Mouse (Mus musculus) regulatory T cell (primary cell): Measurements from ENCODE around the gene 9930111J21Rik2.

Experiments
- in situ Hi-C: fragments of 300-600 bp; cut with MboI, MseI; formaldehyde crosslinking; loops from one replicate; pipeline ENCODE4 v1.15.1; 2025; ENCODE audit warnings: high pct_unique_total_duplicates

9930111J21Rik2 gene

DNA sequence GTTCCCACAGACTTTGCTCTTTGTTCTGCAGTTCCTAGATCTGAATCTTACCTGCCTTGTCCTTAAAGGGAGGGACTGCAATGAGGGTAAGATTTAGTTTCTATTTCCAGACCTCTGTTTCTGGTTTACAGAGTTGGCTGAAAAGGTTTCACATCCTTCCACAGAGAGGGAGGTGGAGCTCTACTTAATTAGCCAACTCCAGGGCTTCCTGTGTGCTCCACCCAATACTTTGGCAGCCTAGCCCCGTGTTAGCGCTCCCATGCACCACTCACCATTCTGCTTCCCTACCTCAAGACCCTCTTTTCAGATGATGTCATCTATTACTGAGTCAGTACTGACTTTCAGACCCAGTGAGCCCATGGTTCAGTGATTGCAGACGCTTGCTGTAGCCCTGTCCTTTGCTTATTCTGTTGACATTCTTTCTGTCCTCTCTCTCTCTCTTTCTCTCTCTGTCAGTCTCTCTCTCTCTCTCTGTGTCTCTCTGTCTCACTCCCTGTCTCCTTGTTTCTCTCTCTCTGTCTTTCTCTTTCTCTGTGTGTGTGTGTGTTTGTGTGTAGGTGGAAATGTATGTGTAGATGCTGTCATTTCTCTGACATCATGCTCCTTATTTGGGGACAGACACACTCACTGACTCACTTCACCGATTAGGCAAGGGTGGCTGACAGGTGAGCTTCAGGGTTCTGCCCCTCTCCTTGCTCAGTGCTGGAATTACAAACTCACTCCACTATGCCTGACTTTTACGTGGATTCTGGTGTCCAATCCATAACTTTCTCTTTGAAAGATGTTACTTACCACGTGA is at the start of gene 9930111J21Rik2:
Gene 9930111J21Rik2 (minus strand): TSS at position 150 of the 799 bp plus-strand sequence.
- in situ Hi-C loops: loop anchor here (5.0 kb wide), 1 partner anchor 46 kb away; no protein-coding TSS in a partner anchor

DNA sequence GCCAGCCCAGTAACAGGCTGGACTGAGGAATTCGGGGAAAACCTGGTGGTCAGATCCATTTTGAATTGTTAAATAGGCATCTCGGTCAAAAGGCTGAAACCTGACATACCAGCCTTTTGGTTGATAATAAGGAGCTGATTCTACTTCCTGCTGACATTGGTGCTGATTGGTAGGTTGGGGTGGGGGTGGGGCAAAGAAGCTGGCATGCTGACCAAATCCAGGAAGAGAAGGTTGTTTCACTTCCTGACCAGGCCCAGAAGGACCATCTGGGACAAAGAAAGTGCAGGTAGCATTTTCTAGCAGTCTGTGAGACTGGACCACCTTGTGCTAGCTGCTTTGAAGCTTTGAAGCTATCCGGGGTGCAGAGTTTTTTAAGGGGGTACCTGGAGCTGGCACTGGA is 49.4 kb upstream of the 9930111J21Rik2 start:
- in situ Hi-C loops: no loop called here

DNA sequence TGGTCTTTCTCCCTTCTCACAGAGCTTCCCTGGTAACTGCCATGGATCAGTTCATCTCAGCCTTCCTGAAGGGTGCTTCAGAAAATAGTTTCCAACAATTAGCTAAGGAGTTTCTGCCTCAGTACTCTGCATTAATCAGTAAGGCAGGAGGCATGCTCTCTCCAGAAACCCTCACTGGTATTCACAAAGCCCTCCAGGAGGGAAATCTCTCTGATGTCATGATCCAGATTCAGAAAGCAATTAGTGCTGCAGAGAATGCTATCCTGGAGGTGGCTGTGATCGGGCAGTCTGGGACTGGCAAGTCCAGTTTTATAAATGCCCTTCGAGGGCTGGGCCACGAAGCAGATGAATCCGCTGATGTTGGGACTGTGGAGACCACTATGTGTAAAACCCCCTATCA is 44.3 kb upstream of the 9930111J21Rik2 start:
- in situ Hi-C loops: loop anchor here (5.0 to 10.0 kb wide), 4 partner anchors 43 to 291 kb away; partner anchors contain the start of genes 9930111J21Rik2, Gm12185, Irgm1 and Rack1

DNA sequence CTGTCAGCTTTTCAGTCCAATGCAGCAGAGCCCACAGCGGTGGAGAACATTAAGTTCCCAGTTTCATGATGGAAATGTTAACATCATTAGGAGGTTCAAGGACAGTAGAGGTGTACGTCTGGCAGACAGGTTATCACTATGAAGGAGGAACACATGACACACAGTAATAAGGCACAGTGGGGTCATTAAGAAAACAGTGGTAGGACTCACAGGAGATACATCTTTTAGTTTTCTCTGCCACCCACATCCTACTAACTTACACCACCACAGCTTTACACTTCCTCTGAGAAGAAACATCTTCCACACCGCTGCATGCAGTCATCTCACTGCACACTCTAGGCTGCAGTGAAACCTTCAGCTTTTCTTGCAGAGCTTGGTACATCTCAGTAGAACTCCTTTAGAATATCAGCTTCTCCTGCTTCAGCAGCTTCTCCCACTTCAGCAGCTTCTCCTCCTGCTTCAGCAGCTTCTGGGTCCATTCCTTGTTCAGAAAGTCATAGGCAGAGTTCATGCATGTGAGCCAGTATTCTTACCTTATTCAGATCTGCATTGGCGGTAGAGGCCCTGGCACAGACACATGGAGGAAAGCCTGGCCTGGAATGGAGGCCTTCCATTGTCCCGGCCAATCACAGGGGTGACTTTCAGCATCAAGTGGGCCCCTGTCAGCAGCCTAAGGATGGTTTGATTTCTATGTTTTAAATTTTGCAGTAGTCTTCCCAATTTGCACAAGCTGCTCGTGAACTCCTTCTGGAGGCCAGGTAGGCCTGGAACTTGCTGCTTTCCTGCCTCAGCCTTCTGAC is 43.0 kb upstream of the 9930111J21Rik2 start:
- in situ Hi-C loops: loop anchor here (10.0 kb wide), 1 partner anchor 289 kb away; the partner anchor contains the start of gene Rack1

DNA sequence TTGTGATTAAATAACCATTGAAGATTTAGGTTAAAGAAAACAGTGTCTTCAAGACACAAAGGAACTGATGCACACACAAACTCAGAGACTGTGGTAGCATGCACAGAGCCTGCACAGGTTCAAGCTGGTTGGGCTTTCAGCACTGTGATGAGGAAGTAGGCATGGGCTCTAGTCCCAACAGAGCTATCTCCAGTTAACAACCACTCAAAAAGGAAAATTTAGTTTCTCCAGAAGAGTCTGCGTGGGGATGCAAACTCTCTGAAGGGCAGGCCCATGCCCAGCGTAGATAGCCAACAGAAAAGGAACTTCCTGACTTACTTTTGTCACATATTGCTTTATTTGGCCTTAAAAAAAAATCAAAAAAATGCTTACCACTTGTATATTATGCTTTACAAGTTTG is 41.7 kb upstream of the 9930111J21Rik2 start:
- in situ Hi-C loops: loop anchor here (10.0 kb wide), 1 partner anchor 288 kb away; the partner anchor contains the start of gene Rack1

DNA sequence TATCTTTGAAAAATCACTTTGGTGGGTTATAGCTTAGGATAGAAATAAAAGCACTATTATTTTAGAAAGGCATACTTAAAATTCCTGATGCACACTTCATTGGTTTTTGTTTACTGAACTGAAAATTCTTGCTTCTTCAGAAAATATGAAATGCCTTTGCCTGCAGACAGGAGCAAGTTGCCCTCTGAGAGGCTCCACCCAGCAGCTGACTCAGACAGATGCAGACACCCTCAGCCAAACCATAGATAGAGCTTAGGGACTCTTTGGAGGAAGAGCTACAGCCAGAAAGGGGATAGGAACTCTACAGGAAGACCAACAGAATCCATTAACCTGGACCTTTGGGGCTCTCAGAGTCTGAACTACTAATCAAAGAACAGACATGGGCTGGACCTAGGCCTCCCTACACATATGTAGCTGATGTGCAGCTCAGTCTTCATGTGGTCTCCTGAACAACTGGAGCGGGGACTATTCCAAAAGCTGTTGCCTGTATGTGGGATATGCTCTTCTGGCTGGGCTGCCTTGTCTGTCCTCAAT is 41.1 kb upstream of the 9930111J21Rik2 start:
- in situ Hi-C loops: loop anchor here (10.0 kb wide), 1 partner anchor 287 kb away; the partner anchor contains the start of gene Rack1

DNA sequence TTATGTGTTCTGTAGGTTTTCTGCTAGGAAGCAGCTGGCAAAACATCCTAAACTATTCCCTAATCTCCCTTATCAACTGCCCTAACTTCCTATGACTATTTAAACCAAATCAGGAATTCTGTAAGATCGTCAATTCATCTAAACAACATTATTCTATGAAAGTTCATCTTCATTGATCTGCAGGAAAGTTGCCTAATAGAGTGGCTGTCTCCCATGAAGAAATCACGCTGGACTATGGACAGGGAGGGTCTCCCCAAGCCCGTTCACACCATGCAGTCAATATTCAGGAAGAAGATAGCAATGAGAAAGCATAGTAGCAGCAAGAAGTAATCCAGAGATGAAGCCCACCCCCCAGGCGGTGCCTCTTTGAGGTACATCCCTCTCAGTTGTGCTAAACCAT is 40.1 kb upstream of the 9930111J21Rik2 start:
- in situ Hi-C loops: loop anchor here (10.0 kb wide), 1 partner anchor 286 kb away; the partner anchor contains the start of gene Rack1

DNA sequence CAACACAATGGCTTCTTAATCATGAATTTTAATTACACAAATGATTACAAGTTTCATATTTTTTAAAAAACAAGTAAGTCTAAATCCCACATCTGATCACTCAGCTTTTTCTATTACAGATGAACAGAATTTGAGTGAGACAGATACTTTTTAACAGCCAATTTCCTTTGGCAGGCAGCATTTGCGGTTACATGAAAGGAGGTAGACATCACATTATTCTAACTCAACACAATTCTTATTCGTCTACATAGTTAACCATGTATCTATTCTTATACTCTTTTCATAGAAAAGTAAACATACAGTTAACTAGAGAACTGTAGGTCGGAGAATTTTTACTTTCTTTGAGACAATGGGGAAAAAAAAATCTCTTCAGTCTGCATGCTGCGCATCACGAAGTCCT is 39.5 kb upstream of the 9930111J21Rik2 start:
- in situ Hi-C loops: loop anchor here (10.0 kb wide), 1 partner anchor 286 kb away; the partner anchor contains the start of gene Rack1

DNA sequence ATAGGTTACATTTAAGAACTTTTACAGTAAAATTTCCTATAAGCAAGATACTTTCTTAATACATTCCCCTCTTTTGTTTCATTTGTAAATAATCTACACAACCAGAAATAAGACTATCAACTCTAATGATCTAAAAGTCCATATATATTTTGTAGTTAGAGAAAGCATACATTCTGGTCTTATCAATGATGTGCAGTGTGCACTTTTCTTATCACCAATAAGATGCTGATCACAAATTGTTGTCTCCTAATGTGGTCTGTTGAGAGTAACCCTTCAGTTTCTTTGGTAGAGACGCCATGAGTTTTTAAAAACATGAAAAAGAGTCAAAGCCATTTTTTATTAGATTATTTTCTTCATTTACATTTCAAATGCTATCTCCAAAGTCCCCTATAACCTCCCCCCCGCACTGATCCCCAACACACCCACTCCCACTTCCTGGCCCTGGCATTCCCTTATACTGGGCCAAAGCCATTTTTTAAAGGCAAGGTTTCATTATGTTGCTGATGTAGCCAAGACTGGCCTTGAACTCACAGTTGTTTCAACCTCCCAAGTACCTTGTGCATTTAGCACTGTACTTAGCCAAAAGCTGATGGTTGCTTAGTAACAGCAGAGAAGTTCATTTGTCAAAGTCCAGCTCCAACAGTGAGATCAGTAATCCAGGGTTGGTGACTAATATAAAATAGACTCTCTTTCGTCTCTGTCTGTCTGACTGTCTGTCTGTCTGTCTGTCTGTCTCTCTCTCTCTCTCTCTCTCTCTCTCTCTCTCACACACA is 38.9 kb upstream of the 9930111J21Rik2 start:
- in situ Hi-C loops: loop anchor here (10.0 kb wide), 1 partner anchor 285 kb away; the partner anchor contains the start of gene Rack1

DNA sequence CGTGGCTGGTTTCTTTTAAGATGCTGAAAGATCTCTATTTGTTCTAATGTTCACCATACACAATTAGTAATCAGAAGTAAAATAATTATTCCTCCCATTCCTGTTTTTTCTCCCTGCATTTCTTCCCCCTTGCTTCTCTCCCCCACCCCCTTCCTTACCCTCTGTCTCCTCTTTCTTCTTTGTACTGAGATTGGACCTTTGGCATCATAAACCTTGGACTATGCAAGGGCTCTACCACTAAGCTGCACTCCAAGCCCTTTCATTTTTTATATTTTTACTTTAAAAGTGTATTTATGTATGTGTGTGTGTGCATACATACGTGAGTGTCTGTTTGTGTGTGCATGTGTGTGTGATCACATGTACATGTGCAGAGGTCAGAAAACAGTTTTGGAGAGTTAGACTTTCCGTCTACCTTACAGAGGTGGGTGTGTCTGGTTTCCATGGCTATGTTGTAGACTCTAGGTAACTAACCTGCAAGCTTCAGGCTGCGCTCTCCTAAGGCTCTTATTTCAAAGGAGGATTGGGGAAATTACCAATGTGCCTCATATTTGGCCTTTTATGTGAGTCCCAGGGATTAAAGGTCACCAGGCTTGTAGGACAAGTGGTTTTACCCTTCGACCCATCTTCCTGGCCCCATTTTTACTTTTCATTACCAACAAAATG is 38.1 kb upstream of the 9930111J21Rik2 start:
- in situ Hi-C loops: no loop called here

DNA sequence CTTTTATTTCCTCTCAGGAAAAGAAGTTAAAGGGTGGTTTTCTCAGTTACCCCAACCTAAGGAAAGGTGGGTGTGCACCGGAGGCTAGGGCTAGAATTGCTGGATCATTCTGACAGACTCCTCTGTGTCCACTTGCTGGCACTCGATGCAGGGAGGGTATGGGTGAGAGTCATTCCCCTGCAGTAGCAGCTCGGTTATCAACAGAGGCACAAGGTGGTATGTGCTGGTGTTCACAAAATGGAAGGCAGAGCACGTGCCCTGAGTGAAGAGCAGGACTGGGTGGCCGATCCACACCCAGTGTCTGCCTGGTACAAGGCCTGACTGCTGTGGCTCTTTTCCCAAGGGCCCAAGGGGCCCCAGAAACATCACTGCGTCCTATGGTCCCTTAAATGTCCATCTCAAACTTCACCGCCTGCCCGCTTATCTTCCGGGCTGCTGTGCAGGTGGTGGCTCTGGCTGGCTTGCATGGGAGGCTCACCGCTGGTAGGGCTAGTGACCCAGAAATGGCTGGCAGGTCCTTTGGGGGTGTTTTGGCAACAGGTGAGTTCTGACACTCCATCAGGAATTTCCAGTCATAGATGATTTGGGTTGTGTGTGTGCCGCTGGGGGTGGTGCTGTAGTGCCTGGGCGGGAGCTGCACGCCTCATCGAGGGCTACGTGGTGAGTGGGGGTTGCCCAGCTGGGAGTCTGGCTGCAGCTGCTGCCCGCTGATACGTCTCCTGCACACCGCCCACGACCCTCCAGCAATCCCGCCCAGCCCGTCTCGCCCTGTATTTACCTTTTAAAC is 37.0 kb upstream of the 9930111J21Rik2 start:
- in situ Hi-C loops: no loop called here

DNA sequence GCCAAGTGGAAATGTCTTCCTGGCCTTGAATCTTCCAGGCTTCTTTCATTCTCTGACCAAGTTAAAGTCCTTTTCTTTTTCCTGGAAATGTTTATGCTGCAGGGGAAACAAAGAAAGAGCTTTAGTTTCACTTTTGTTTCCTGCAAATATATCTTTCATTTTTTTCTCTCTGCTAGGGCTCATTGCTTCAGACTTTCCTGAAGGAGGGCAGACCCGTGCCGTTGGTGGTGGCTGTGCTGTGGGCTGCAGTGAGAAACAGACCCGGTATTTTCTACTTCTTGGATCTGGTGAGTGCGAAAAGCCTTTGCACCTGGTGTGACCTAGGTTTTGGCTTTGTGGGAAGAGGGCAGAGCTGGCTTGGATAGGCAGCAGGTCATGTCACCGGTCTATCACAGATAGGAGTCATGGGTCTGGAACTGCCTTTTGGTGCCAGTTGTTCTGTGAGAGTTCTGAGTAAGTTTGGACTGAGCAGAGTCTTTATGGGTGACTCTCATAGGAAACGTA is 35.9 kb upstream of the 9930111J21Rik2 start:
- in situ Hi-C loops: no loop called here

DNA sequence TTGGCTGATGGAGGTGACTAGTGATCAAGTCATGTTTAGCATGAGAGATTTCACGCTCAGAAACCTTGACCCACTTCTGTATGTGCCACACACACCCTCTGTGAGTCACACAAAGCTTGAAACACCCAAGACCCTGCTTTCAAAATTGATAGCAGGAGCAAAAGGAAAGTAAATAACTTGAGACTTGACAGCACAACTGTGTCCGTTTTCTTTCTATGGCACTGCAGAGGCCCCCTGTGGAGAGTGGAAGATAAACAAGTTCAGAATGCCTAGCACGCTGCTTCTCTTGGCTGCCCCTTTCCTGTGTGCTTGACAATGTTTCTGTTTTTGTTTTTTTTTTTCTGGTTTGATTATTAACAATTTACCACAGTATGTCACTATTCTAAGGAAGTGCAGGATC is 33.8 kb upstream of the 9930111J21Rik2 start:
- in situ Hi-C loops: loop anchor here (5.0 kb wide), 1 partner anchor 108 kb away; the partner anchor contains the start of genes 9930111J21Rik1 and Olfr56

DNA sequence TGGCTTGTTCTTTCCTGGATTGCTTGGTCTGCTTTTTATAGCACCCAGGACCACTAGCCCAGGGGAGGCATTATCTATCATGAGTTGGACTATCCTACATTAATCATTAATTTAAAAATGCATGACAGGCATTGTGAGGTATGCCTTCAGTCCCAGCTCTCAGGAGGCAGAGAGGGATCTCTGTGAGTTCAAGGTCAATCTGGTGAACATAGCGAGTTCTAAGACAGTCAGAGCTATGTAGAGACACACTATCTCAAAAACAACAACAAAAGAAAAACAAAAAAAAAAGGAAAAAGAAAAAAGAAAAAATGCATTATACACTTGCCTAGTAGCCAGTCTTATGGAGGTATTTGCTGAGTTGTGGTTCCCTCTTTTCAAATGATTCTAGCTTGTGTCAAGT is 33.3 kb upstream of the 9930111J21Rik2 start:
- in situ Hi-C loops: loop anchor here (5.0 kb wide), 1 partner anchor 107 kb away; the partner anchor contains the start of genes 9930111J21Rik1 and Olfr56

DNA sequence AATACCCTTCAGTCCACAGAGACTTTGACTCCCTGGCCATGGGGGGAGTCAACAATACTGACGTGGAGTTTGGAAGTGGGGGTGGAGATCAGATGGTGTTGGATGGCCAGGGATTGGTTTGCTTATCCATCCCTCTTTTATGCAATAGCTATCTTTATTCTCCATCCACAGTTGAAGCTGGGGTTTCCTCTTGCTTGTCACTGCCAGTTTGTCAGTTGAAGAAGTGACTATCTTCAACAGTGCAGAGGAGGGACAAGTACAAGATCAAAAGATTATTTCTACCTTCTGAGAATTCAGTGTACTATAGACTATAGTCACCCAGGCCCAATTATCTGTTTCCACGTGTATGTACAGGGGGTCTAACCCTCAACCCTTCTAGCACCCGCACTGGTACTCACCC is 32.8 kb upstream of the 9930111J21Rik2 start:
- in situ Hi-C loops: loop anchor here (5.0 kb wide), 1 partner anchor 107 kb away; the partner anchor contains the start of genes 9930111J21Rik1 and Olfr56

DNA sequence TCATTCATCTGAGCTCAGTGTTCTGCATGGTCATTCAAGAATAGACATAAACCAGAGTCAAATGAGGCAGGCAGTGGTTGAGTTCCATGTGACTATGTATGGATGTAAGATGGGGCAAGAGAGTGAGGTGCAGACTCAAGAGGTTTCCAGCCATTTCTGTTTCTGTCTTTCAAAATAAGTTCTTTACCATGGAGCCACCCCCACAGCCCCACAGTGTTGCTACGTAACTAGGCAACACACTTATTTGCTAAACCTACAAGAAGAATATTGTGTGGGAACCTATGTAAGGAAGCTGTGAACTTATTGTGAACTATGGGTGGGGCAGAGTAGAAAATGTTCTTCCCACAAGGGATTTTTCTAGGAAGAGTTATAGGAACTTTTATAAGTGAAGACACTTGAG is 32.1 kb upstream of the 9930111J21Rik2 start:
- in situ Hi-C loops: loop anchor here (5.0 kb wide), 1 partner anchor 106 kb away; the partner anchor contains the start of genes 9930111J21Rik1 and Olfr56

DNA sequence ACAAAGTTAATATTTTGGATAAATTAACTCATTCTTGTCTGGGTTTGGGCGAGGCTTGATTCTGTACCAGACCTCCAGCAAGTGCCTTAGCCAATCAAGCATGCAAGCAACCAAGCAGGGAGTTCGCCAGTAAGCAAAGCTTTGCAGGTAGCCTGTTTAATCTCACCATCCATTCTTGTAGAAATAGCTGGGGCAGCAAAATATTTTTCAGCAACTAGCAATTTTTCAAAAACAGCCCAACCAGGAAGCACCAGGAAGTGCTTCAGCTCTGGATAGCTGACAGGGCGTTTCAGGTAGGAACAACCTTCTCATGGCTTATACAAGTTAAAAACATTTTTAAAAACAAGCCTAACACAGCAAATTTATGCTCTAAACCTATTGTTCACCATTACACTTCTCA is 30.8 kb upstream of the 9930111J21Rik2 start:
- in situ Hi-C loops: loop anchor here (5.0 kb wide), 1 partner anchor 105 kb away; the partner anchor contains the start of genes 9930111J21Rik1 and Olfr56

DNA sequence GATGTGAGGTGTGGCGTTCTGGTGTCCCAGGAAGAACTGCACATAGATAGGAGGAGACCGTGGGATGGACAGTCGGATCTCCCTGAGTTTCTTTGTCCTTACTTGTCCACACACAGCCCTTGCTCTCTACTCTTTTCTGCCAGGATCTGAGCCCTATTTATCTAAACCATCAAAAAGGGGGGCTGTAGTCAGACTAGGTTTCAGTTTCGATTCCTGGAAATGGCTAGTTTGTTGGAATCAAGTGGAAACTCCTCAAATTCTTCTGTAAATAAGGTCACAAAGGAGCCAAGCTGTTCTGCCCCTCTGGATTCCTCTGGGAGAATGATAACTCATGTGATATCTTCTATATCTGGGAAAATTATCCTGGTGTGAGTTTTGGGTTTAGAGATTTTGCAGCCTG is 30.3 kb upstream of the 9930111J21Rik2 start:
- in situ Hi-C loops: loop anchor here (5.0 kb wide), 1 partner anchor 104 kb away; the partner anchor contains the start of genes 9930111J21Rik1 and Olfr56

DNA sequence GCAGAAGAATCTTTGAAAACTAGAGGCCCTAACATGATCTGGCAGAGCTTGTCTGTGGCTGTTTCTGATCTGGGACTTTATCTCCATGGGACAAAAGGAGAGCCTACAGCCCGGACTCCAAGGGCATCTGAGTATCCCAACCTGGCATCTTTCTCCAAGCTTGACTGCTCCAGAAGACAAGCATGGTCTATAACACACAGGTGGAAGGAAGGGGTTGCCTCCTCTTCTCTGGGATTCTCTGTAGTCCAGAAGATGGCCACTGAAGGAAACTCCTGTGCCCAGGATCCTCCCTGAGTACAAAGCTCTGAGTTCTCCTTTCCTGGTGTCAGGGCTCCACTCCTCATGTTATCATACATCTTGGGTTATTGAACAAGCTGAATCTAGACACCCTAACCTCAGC is 29.6 kb upstream of the 9930111J21Rik2 start:
- in situ Hi-C loops: loop anchor here (5.0 kb wide), 1 partner anchor 103 kb away; the partner anchor contains the start of genes 9930111J21Rik1 and Olfr56
